Mouse (Mus musculus) adrenal gland, postnatal 10 days (tissue): Measurements from ENCODE around the gene Sema4d. TPM values are rescaled to one million over a fixed set of nuclear protein-coding genes. Genes with fewer than 3 reads are reported as not detected.
A peak's percentile ranks its signal among the peaks of the same experiment; 100 is the strongest.
"Not testable (repeated sequence)": the region's sequence is repeated elsewhere in the genome, so short reads cannot be mapped to it uniquely, and the experiment has no call there.

ENCODE experiments used
- DNase-seq: peaks from one replicate; pipeline ENCODE4 v3.0.0; 2021; ENCODE audit warnings: mixed read lengths
- total RNA-seq, 2 experiments: library from RNA; stranded (reverse); gene quantifications; 2 replicates each; pipeline ENCODE4 v1.2.3; 2021

Sema4d gene
- total RNA-seq, 2 experiments from 2014 or later, result 13.9 to 25.4 TPM

GRCm38 (mm10) chr13:51678687-51679086 is 114.9 kb downstream of the Sema4d start:
- DNase-seq, result no peak

- no peak for DNase-seq
Measured at GRCm38 (mm10) chr13:51677630-51678185, 115.8 kb downstream of the Sema4d start.

- DNase-seq, result no peak
Measured at GRCm38 (mm10) chr13:51677041-51677440, 116.5 kb downstream of the Sema4d start.

DNA sequence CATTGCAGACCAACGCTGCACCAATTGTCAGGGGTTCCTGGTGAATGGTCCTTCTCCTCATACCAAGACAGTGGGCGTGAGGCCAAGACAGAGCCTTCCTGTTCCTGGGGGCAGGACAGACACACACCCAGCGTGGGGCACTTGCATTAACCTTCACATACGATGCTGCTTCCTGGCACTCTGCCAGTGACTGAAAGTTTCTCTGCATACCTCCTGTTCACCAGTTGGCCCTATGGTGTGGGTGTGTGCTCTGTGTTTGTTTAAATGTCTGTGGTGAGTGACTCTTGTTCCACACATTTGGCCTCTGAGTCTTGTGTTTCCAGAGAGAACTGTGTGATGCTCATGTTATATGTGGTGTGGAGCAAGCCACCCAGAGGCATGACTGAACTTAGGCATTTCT is 116.9 kb downstream of the Sema4d start:
- DNase-seq, result no peak

DNA sequence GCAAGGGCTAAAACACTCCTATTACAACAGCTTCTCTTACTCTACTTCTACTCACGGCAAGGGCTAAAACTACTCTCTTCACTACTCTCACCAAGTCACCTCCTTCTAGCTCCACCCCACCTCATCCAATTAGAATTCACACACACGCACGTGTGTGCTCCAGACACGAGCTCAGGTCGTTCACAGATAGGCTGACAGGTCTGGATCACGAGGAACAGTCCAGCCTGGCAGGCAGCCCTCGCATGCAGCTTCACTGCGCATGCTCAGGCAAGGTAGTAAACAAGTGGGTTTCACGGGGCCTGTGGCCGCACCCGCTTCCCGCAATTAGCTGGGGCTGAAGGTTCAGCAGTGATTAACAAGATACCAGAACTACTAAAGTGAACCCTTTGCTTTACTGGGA is 125.4 kb downstream of the Sema4d start:
- DNase-seq, result not testable (repeated sequence)

- no peak for DNase-seq
Measured at GRCm38 (mm10) chr13:51663561-51663960, 130.0 kb downstream of the Sema4d start.

DNA sequence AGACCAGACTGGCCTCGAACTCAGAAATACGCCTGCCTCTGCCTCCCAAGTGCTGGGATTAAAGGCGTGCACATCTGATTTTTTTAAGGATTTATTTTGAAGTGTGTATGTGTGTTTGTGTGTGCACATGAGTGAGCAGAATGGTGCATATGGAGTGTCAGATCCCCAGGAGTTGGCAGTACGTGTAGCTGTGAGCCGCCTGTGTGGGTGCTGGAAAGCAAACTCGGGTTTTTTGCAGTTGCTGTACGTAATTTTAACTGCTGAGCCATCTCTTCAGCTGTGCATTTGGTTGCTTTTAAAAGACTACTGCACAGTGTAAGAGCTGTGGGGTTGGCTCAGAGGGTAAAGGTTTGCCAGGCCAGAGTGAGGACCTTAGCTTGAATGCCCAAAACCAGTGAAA is 134.0 kb downstream of the Sema4d start:
- DNase-seq, result no peak

DNA sequence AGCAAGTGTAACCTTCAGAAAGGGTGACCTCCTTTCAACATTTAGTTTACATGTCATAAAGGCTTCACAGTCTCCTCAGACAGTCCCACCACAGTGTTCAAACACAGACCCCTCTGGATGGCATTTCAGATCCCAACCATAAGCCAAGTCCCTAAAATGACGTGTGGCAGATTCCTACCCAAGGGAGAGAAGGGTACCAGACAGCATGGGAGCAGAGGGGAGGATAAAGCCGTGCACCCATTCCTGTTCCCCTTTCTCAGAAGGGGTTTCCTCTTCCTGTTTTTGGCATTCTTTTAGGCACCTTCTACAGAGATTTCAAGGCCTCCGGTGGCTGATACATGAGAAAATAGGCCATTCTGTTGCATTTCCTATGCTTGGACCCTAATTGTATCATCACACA is 135.5 kb downstream of the Sema4d start:
- DNase-seq, result no peak

- no peak for DNase-seq
Measured at GRCm38 (mm10) chr13:51656516-51657235, 136.9 kb downstream of the Sema4d start.

- no peak for DNase-seq
Measured at GRCm38 (mm10) chr13:51653961-51654360, 139.6 kb downstream of the Sema4d start.

GRCm38 (mm10) chr13:51653159-51653558 is 140.4 kb downstream of the Sema4d start:
- no peak for DNase-seq

- DNase-seq, result peak; percentile 97
Measured at GRCm38 (mm10) chr13:51651408-51652064, 142.0 kb downstream of the Sema4d start, which contains the start of gene Secisbp2. Gene Secisbp2 (plus strand): TSS chr13:51651697.

DNA sequence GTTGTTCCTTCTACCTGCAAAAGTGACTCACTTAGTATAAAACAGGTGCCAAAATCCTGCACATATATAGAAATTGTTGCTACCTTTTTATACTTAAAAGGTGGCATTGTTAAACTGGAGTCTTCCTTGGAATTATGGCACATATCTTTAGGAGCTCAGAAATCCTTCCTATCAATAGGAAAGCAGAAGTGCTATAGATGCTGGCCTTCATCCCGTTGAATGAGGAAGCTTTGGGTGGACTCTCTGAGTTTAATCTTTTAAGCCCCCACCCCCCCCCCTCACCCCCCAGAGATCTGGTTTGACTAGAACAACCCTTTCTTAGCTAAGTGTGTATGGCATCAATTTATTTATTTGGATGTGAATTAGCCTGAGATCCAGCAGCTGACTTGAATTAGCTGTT is 143.8 kb downstream of the Sema4d start:
- DNase-seq, result no peak

- no peak for DNase-seq
Measured at GRCm38 (mm10) chr13:51648237-51648636, 145.3 kb downstream of the Sema4d start.

GRCm38 (mm10) chr13:51647770-51648169 is 145.8 kb downstream of the Sema4d start:
- DNase-seq, result no peak

DNA sequence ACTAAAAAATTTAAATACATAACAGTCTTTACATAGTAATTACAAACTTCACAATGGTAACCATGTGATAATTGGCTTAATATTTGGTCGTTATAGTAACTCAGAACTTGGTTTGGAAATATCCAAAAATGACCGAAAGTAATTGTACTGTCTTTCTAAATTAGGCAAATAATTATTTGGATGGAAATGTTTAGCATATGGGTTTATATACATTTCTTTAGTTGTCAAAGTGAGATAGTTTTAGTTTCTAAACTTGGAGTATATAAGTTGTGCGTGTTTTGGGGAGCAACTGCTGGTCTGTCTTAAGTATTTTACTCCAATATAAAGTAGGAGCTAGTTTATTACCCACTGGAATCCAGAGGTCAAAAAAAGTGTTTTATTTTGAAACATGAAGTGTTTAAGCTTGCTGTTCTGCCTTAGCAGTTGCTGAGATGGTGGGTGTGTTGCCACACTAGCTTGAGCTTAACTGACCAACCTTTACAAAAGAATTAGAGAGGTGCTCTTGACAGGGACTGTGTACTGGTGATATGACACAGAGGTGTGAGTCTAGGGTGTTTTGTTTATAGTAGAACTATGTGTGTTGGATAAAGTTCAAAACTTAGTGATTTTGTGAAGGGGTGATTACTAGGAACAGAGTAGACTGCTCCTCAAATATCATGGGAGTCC is 147.1 kb downstream of the Sema4d start:
- DNase-seq, result no peak

DNA sequence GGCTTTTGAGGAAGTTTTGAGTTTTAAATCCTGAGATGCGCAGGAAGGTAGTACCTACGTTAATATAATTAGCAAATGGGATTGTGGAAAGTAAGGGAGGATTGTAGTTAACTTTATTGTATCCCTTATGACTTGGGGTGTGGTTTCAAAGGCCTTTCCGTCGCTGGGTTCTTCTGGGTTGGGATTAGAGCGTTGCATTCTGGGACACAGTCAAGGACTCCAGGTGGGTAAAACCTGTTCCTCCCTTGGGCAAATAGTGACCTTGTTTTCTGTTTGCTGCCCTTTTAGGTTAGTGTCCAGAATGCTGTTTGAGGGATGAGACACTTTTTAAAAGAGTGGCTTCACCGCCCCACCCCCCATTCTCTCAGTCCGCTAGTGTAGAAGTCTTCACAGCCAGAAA is 147.7 kb downstream of the Sema4d start:
- DNase-seq, result peak; percentile 32

GRCm38 (mm10) chr13:51644829-51645789 is 148.4 kb downstream of the Sema4d start, which contains the start of gene Cks2:
Gene Cks2 (plus strand): TSS chr13:51645232.
- peak; percentile 97 for DNase-seq

DNA sequence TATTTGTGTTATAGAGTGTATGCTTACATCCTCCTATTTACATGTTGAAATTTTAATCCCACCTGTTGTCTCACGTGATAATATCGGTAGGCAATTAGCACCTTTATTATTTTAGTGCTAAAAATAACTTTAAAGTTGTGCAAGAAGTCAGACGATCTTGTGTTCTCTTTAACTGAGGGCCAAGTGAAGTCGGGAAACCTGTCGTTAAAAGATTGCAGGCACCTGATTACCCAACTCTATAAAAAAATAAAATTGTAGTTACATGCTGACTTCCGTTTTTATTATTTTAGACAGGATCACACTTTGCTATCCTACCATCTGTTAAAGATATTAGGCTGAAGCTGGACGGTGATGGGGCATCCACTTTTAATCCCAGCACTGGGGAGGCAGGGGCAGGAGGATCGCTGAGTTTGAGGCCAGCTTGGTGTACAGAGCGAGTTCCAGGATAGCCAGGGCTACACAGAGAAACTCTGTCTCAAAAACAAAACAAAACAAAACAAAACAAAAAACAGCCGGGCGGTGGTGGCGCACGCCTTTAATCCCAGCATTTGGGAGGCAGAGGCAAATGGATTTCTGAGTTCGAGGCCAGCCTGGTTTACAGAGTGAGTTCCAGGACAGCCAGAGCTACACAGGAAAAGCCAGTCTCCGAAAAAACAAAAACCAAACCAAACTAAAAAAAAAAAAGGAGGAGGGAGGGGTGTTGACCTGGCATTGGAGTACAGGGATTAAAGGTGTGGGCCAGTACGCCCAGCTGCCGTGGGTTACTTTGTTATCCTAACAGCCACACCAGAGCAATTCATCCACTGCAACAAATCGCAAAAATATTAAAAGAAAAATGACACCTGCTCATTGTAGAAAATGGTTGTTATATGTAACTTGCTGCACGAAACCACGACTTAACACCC is 149.4 kb downstream of the Sema4d start:
- DNase-seq, result no peak

GRCm38 (mm10) chr13:51642171-51642778 is 151.3 kb downstream of the Sema4d start:
- no peak for DNase-seq
